Mouse (Mus musculus) heart, adult 8-10 months (tissue): ENCODE results near the gene Cdc42ep3. TPM values are rescaled to one million over a fixed set of nuclear protein-coding genes. Genes with fewer than 3 reads are reported as not detected.
A peak's percentile ranks its signal among the peaks of the same experiment; 100 is the strongest.

Source experiments
- DNase-seq: peaks from one replicate; pipeline ENCODE4 v3.0.0; 2022; ENCODE audit warnings: low spot score
- total RNA-seq, 4 experiments: library from RNA; stranded (reverse); gene quantifications; 2 replicates each; pipeline ENCODE4 v1.2.4; 2022

The Cdc42ep3 gene
- total RNA-seq, 4 experiments from 2014 or later = 26.6 to 36.4 (median 30.3) TPM

DNA sequence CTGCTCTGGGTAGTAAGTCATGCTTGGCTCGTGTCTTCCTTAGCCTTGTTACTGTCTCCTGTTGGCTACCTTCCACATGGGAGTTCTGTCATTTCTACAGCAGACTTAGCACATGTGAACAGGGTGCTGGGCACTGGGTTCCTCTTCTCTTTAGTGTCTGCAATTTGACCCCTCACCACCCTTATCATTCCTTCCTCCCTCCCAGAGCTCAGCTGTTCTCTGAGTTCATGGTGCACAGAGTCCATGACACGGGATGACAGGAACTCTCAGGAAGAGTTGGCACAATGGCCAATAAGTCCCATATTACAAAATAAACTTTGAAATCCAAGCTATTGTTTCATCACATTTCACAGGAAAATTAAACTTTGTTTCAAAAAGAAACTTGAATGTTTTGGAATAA lies 64.2 kb downstream of the Cdc42ep3 start:
- no peak for DNase-seq

DNA sequence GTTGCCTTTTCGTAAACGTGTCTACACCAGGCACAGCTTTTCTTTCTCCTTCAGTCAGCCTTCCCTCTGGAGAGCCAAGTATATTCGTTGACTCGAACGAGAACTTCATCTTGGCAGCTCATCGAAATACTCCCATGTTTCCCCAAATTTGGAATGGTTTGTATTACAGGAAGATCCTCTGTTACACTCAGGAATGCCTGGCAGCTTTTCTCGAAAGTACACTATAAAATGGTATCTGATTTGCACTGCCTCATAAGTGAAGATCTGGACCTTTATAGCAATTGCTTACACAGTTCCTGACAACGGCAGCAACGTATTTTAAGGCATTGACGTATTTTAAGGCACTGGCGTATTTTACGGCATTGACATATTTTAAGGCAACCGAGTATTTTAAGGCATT lies 67.6 kb downstream of the Cdc42ep3 start:
- DNase-seq = peak; percentile 48

DNA sequence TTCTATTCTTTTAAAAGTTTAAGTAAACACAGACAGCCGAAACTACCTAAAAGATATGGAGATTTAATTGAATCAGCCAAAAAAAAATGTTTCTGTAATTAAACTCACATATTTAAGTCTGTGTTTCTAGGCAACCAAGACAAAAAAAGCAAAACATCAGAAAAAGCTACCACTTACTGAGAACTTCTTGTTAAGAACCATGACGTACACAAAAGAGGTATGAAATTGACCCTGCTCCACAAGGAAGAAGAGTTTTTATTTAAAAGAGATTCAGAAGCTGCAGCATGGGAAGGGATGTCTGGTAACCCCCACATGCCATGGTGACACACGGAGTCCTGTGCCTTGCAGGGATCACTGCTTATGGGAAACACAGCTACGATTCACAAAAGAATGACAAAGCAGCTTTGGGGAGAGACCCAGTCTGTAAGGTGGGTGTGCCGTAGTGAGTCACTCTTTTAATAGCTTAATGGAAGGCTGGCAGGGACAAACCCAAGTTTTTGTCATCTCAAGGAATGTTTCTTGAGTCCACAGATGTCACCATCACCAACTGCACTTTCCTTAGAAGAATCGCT lies 69.8 kb downstream of the Cdc42ep3 start:
- no peak for DNase-seq
